Mouse (Mus musculus) T-cell, adult 2 months (primary cell): ENCODE measurements around the gene Ugdh.
A peak's percentile ranks its signal among the peaks of the same experiment; 100 is the strongest.
"Not testable (repeated sequence)": the region's sequence is repeated elsewhere in the genome, so short reads cannot be mapped to it uniquely, and the experiment has no call there.

ENCODE experiments used
- DNase-seq: peaks from one replicate; pipeline ENCODE4 v3.0.0; 2022; ENCODE audit warnings: low spot score

The Ugdh gene

DNA sequence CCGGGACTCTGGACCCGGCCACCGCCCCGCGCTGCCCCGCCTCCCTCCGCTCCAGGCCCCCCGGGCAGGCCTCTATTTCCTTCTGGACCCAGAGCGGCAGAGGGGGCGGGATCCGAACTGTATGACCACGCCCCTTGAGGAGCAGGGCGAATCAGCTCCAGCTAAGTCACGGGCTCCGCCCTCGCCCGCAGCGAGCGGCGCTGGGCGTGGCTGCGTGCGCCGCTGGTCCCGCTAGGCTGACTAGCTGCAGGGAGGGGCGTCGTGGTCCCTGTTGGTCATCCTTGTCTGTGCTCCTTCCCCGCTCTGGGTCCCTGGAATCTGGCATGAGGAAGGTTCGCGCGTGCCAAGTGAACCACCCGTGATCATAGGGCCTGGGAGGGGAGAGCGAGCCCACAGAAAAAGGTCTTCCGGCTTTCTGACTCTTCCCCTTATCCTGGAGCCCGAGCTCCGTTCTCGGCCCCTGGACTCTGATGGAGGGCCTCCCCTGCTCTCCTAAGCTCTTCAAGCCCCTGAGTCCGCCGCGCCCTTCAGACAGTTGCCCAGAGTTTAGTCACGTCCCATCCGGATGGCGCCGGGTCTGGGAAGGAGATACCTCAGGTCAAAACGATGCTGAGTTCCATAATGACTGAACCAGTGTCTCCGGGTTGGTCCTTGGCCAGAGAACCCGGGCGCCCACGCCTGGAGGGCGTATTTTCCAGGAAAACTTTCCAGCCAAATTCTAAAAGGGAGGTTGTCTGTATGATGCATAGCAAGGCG lies at the start of gene Ugdh:
Gene Ugdh (minus strand): TSS at position 144 of the 756 bp plus-strand sequence.
- peak; percentile 94 for DNase-seq

DNA sequence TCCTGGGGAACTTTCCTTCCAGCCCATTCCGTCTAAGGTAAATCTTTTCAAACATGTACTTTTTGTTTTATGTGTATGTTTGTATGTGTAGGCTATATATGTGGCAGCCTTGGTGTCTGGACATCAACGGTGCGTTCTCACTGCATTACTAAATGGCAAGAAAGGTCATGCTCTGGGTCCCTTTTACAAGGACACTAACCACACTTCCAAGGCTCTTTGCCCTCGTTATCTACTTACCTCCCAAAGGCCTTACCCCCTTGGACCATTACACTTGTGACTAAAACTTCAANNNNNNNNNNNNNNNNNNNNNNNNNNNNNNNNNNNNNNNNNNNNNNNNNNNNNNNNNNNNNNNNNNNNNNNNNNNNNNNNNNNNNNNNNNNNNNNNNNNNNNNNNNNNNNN lies 47.2 kb upstream of the Ugdh start:
- no peak for DNase-seq

DNA sequence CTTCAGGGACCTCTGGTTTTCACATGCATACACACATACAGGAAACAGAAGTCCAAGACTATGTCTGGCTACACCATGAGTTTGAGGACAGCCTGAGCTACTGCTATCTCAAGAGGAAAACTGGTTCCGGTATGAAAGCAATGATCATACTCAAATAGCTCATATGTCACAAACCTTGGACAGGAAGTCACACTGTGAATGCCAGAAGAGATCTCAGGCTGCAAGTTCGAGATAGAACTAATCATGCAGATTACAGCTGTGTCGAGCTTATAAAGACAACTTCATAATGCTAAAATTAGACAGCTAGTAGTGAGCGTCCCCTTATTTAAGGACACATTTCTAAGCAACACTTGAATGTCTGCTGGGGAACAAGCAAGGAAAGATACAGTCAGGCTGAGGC lies 44.8 kb upstream of the Ugdh start:
- no peak for DNase-seq

DNA sequence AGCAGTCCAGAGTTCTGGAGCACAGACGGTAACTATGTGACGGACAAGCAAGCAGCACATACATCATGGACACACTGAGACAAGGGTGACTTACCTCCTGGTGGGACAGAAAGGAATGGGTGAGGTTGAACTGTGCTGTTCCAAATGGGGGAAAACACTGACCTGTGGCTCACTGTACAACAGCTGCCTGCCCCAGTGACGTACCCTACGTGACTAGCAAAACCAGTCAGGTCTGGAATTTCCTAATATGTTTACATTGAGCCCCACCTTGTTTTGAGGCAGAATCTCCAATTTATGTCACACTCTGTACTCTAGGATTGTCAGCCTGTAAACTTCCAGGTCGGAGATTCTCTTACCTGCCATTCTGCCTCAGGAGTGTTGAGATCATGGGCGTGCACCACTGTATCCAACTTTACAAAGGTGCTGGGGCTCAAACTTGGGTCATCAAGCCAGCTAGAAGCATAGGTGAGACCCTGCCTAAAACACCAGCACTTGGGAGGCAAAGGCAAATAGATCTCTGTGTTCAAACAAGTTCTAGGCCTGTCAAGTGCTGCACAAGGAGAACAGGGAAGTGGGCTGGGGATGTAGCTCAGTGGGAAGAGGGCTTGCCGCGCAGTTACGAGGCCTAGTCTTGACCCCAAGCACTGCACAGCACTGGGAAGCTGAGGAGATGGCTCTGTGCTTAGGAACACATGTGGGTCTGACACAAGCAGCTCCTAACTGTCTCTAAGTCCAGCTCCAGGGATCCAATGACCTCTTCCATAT lies 44.1 kb upstream of the Ugdh start:
- no peak for DNase-seq

DNA sequence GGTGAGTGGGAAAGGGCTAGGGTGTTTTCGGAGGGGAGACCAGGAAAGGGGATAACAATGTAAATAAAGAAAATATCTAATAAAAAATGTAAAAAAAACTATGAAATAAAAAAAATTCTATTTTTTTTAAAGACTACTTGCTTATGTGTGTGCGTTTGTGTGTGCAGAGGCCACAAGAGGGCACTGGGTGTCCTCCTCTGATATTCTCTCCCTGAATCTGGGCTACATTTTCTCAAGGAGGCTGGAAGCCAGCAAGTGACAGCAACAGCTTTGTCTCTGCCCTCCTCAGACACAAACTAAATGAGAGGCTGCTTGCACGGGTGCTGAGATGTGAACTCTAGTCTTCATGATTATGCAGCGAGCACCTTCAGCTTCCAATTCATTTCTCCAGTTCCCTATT lies 42.5 kb upstream of the Ugdh start:
- DNase-seq: peak; percentile 11

DNA sequence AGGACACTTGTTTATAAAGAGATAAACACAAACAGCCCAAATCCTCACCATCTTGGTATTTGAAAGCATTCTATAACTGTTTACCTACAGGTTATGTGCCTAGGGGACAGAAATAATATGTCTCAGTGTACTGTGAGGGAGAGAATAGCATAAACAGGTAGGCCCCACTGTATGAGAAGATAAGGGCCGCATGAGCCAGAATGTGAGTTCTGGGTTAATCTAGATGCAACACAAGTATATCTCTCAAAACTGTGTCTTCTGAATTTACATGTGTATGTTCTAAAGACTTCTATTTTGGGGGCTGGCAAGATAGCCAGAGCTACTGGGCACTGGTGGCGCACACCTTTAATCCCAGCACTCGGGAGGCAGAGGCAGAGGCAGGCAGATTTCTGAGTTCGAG lies 41.0 kb upstream of the Ugdh start:
- not testable (repeated sequence) for DNase-seq

DNA sequence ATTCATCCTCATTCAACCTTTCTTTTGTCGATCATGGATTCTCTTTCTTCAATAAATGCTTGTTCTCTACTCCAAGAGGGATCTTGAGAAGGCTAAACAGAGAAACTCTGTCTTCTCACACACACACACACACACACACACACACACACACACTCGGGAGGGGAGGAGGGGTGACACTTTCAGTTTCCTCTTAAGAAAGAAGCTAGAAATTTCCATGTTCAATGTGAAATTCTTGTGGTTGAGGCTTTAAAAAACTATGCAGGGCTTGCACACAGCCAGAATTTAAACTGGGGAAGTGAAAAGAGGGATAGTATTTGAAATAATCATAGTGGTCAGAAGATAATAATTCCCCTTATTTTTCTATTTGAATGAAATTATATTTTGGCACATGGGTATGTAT lies 40.1 kb upstream of the Ugdh start:
- DNase-seq: no peak

DNA sequence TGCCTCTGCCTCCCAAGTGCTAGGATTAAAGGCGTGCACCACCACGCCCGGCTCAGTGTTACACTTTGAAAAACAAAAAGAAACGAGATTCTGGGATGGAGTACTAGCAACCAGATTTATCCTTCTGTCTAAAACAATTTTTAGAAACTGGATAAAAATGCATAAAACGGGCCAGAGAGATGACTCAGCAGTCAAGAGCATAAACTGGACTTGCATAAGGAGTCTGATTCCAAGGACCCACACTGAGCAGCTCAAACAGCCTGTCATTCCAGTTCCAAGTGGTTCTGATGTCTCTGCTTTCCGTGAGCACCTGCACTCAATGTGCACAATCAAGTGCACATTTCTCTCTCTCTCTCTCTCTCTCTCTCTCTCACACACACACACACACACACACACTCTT lies 34.0 kb upstream of the Ugdh start:
- no peak for DNase-seq

DNA sequence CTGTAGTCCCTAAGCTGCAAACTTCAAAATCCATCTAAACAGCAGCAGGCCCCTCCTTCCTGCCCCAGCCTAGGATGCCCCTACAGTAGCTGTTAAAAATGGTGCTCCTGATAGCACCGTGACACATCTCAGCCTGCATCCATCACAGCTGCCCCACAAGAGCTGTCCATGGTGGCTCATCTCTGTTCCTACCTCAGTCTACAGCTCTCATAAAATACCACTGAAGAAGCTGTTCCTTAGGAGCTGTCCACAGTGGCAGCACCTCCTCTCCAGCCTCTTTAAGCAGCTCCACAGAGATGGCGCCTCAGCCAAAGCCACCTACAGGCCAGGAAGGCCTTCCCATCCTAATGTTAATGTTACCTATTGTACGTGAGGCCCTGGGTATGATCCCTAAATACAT lies 31.2 kb upstream of the Ugdh start:
- no peak for DNase-seq

DNA sequence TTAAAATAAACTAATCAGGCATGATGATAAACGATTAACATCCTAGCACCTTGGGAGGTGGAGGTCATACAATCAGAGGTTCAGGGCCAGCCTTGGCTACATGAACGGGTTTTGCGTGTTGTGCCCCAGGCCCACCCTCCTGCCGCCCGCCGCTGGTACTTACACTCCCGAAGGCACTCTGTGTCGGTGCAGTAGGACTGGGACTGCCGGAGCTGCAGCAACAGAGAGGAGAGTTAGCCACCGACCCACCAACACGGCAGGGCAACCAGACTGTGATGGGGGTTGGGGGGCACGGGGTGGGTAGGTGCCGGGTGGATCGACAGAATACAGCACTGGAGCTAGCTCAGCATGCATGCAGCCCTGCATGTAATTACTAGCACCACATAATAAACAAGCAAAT lies 24.6 kb upstream of the Ugdh start:
- DNase-seq: no peak

DNA sequence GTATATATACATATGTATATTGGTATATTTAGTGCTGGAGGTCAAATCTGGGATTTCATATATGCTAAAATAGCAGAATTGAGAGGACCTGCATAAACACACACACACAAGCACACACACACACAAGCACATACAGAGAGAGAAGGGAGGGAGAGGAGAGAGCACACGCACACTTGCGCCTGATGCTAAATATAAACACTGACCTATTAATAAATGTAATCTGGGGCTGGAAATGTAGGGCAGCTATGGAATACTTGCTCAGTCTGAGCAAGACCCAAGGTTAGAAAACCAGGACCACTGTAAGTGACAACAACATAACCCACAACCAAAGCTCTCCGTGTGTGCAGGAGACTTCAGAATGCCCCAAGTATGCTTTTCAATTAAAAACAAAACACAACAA lies 23.7 kb upstream of the Ugdh start:
- no peak for DNase-seq

DNA sequence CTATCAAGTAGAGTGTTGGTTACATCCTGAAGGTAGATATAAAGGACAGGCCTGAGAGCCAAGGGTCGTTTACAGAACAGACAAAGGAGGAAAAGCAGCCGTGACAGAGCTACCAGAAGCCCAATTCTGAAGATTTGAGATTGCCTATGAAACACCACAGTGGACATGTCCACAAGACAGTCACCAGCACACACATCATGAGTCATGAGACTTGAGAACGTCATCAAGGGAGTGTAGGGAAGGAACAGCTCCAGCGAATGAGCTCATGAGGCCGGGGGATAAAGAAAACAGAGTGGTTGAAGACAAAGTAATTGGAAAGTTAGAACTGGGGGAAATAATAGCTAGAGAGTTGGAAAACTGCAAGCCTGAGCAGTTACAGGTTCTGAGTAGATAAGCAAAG lies 22.1 kb upstream of the Ugdh start:
- no peak for DNase-seq

DNA sequence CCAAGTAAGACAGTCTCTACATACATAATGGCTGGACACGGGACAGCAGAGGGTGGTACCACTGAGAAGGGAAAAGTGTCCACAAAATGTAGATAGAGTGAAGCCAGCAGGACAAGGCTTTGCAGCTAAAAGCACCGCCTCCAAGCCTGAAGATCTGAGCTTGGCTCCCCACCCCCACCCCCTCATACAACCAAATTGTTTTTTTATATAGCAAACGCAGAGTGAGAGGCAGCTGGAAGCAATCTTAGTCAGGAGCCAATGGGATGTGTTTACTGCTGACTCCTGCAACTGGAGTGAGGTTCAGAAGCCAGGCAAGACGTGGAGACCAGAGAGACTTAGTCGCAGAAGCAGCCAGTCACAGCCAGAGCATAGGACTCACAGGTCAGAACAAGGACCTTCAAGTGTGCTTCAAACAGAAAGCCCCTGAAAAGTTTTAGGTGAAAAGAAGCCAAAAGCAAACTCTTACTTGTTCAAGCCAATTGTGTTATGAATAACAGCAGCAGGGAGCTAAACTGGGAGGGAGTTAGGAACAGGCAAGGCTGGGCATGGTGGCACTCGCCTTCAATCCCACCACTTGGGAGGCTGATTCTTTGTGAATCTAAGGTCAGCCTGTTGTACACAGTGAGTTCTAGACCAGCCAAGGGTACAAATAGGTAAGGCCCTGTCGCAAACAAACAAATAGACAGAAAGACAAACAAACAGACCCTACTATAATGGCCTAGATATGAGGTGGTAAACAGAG lies 21.5 kb upstream of the Ugdh start:
- no peak for DNase-seq

DNA sequence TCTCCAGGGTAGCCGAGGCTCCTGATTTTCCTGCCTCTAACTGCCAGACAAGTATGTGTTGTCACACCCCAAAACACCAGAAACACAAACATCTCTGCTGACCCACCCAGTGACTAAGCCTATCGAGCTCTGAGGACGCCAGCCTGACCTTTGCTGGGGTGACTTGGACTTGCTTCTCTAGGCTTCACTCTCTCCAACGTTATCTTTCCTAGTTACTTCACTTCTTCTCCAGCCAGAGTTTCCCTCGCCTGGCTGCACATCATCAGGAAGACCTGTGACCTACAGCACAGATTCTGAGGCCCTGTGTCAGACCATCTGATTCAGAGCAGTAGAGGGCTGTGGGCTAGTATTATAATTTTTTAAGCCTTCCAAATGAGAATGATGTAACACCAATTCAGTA lies 19.0 kb upstream of the Ugdh start:
- DNase-seq: no peak

DNA sequence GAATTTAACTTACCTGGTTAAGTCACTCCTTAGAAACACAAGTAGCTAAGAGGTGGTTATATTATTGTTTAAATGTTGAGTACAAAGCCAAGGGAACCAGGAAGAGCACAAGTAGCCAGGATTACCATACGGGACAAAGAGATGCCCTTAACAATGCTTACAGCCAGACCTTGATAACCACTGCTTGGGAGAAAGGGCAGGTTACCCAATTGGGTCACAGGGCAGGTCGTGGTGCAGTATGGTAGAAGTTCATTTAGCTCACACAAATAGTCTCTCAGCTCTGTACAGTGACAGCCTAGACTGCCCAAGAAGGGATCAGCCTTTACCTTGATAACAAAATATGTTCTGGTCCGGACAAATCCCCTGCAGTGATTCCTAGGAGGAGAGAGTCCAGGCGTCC lies 13.2 kb upstream of the Ugdh start:
- DNase-seq: no peak

DNA sequence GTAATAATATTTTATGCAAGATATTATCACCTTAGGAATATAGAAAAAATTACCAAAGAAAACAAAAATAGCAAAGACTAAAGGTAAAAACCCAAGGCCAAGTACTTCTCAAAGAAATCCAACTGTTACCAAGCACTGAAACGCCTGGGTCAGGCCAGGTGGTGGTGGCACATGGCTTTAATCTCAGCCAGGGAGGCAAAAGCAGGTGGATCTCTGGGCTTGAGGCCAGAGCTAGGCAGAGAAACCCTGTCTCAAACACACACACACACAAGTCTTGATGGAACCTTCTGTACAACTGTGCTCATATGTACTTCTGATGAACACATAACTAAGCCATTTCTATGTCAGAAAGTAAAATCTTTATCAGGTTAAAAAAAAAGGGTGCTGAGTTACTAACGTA lies 12.1 kb upstream of the Ugdh start:
- no peak for DNase-seq

DNA sequence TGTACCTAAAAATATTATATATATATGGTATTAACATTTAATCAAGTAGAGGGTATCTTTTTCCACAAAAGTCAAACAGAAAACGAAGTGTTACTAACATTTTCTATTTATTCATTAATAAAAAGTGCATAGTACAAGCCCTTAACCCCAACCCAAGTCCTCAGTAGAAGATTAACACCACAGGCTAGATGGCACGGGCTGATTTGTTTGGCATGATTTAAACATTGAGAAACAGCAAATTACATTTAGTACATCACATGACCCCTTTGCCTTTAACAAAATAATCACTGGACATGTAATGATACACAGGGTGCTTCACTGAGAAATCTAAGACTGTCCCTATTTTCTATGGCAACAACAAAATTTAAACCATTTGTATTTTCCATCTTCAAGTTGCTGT lies 11.0 kb upstream of the Ugdh start:
- DNase-seq: no peak

DNA sequence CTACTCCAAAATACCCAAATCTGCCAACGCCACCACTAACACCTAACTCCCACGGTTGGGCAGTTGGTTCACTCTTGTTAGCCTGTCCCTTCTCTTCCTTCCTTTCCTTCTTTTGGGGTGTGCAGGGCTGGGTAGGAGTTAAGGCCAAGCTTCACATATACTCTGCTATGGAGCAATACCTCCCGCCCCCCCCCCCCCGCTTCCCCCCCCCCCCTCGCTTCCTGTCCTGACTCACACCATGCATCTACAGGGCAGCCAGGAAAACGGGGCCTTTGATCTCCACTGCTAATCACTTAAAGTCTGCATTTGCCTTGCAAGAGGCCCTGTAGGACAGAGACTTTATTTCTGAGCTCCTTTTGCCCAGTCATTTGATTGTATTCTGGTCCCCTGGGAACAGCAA lies 9.2 kb upstream of the Ugdh start:
- DNase-seq: no peak

DNA sequence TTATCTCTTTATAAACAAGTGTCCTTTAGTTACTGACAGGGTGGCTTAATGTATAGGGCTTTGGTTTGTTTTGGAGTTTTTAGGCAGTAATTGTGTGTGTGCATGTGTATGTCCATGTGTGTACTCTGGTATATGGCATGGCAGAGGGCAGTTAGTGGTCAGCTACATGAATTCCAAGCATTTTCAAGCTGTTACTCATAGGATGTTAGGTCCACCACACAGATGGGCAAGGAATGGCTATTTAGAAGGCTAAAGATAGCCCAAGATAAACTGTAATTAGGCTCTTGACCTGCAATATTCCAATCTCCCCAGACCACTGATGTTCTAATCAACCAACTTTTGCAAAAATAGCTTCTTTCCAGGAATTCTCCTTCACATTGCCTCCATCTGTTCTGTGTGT lies 2.3 kb upstream of the Ugdh start:
- no peak for DNase-seq

DNA sequence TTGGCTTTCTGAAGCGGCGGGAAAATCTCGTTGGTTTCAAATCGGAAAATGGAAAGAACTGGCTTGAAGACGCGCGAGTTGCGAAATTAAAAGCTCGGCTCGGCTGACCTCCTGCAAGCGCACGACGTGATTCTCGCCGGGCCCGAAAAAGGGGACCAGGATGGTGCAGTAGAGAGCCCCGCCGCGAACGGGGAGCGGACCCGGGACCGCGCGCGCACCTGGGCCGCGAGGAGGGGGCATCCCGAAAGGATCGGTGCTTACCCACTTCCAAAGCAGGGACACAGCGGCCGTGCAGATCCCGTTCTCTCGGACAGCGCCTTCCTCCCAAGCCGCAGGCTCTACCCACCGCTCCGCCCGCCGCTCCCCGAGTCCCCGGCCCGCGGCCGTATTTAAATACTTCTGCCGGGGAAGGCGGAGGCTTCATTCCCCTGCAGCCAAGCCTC lies 365 bp downstream of the Ugdh start:
- DNase-seq: no peak

DNA sequence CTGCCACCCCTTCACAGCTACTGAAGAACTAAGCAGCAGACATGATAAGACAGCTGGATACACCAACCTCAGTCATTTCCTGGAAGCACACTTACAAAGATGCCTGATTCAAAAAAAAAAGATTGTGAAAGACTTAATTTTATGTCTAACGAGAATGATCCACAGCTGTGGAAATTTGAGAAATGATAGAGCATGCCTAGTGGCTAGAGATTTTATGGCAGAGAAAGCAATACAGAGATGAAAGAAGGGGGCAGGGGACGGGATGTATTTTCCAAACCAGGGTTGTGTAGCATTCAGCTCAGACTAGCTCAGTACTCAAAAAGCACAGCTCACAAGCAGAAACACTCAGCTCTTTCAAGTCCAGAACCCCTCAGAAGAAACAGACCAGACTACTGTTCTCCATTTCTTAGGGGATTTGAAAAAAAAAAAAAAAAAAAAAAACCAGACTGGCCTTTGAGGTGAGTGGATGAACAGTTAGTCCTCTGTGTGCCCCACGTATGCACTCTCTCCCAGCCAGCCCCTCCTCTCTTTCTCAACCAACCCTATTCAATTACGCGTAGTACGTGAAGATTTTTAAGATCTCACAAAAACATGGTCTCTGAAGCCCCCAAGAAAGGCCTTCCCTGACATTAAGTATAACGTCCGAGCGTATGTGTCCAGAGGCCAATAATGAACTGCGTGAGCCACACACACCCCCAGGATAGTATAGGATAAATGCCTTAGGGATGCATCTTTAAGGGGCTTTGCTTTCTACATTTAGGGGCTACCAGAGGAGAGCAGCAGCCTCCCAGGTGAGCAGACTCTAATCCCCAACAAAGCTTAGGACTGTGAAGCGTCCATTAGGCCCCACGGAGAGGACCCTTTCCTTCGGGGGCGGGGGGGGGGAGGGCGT lies 1.0 kb downstream of the Ugdh start:
- DNase-seq: peak; percentile 12

DNA sequence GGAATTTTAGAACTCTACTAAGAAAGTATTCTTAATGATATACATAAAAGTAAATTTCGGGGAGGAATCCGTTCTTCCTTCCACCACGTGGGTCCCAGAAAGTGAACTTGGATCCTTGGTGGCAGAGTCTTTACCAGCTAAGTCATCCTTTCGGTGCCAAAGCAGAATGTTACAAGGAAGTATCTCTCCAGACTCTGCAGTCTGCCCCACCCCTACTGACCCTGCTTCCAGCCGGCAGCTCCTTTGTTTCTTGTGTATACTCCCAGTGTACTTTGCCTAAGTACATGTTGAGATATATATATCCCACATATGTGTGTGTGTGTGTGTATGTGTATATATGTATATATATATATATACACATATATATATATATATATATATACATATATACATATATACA lies 6.3 kb downstream of the Ugdh start:
- DNase-seq: no peak
